Mouse (Mus musculus) heart, embryonic 14.5 days (tissue): Measurements from ENCODE around the gene Pla2g6. TPM values are rescaled to one million over a fixed set of nuclear protein-coding genes. Genes with fewer than 3 reads are reported as not detected.

ENCODE experiments used
- ATAC-seq: fragments of 200-750 bp; cut with Nextera tagmentation; 2 replicates; pipeline ENCODE4 v1.8.0; 2017; ENCODE audit warnings: low read depth, moderate TSS enrichment; ENCODE audit not compliant: insufficient number of reproducible peaks, insufficient read depth, low FRiP score
- H3K27ac ChIP-seq, 2 experiments: fragments of 200-500 bp in 1 of 2; fragments of 300-500 bp in 1 of 2; sonication (generic) in 1 of 2; replicated peaks in 1 of 2; 2 replicates each; pipeline ENCODE4 v1.5.1; 2012 to 2014; ENCODE audit warnings: low read depth in 2 of 2, low read length in 2 of 2, control low read depth in 1 of 2, mild to moderate bottlenecking in 1 of 2, mixed read lengths in 1 of 2; ENCODE audit not compliant: control insufficient read depth in 1 of 2, insufficient read depth in 1 of 2
- H3K27me3 ChIP-seq: fragments of 300-500 bp; sonication (generic); 2 replicates; pipeline ENCODE4 v1.6.1; 2014; ENCODE audit warnings: mild to moderate bottlenecking, low read length, control low read depth; ENCODE audit not compliant: control insufficient read depth, insufficient read depth
- H3K36me3 ChIP-seq: fragments of 300-500 bp; sonication (generic); 2 replicates; pipeline ENCODE4 v1.6.1; 2014; ENCODE audit warnings: mild to moderate bottlenecking, control low read depth, low read length, mixed read lengths; ENCODE audit not compliant: control insufficient read depth, insufficient read depth
- H3K4me1 ChIP-seq, 2 experiments: fragments of 200-500 bp in 1 of 2; fragments of 300-500 bp in 1 of 2; sonication (generic) in 1 of 2; 2 replicates each; pipeline ENCODE4 v1.6.1; 2012 to 2014; ENCODE audit warnings: low read length in 2 of 2, control low read depth in 1 of 2, mixed read lengths in 1 of 2; ENCODE audit not compliant: control insufficient read depth in 2 of 2, insufficient read depth in 2 of 2
- H3K4me2 ChIP-seq: fragments of 300-500 bp; sonication (generic); 2 replicates; pipeline ENCODE4 v1.6.1; 2014; ENCODE audit warnings: mild to moderate bottlenecking, low read length
- H3K4me3 ChIP-seq, 2 experiments: fragments of 200-500 bp in 1 of 2; fragments of 300-500 bp in 1 of 2; sonication (generic) in 1 of 2; 2 replicates each; pipeline ENCODE4 v1.5.1; 2012 to 2014; ENCODE audit warnings: low read length in 2 of 2, mild to moderate bottlenecking in 2 of 2, control low read depth in 1 of 2, low read depth in 1 of 2, moderate library complexity in 1 of 2; ENCODE audit not compliant: control insufficient read depth in 1 of 2, insufficient read depth in 1 of 2
- H3K9ac ChIP-seq: fragments of 300-500 bp; sonication (generic); 2 replicates; pipeline ENCODE4 v1.6.1; 2014; ENCODE audit warnings: mild to moderate bottlenecking, low read length
- H3K9me3 ChIP-seq: fragments of 300-500 bp; sonication (generic); 2 replicates; pipeline ENCODE4 v1.6.1; 2016; ENCODE audit warnings: low read length, control low read depth; ENCODE audit not compliant: control insufficient read depth
- WGBS: fragments of 180-500 bp; shearing (Covaris S2); extraction: QIAGEN DNeasy Blood & Tissue Kit; methylation state at CpG from one replicate; pipeline ENCODE4 v1.1.7; 2014; 5-methylcytosine and 5-hydroxymethylcytosine counted together
- polyA plus RNA-seq: library from polyadenylated mRNA; unstranded; fragments of >200 nt; fragmentation: Nextera tagmentation; extraction: Ambion mirVana; gene quantifications from 2 replicates; pipeline ENCODE4 v1.2.1, GENCODE M21; 2014

Pla2g6 gene
- polyA plus RNA-seq, 1 experiment from 2014 or later: 11.7 TPM

GRCm38 (mm10) chr15:79368313-79368811, 40.2 kb upstream of the Pla2g6 start:
- Histone ChIP-seq H3K4me3 (no peak overlapping the region), H3K4me2 (peak overlapping the region; percentile 4; the same call in 1 of the 2 replicates), H3K9me3 (no peaks in the 10 kb centered on the region), H3K36me3 (peaks cover 95% of the 10 kb centered on the region), H3K27me3 (no peaks in the 10 kb centered on the region), H3K9ac (peak overlapping the region; percentile 46), H3K4me1 (peaks cover 17 to 25% of the 10 kb centered on the region in 2 experiments), H3K27ac (peak overlapping the region; percentile 75 to 79)
- 48% methylated on average over 14 of the region's 14 CpGs for WGBS
- ATAC-seq: peak; percentile 28

- Histone ChIP-seq H3K36me3 (peaks cover 98% of the 10 kb centered on the region), H3K27me3 (no peaks in the 10 kb centered on the region), H3K9me3 (no peaks in the 10 kb centered on the region), H3K9ac (no peak overlapping the region), H3K27ac (no peak overlapping the region), H3K4me1 (peaks cover 17 to 31% of the 10 kb centered on the region in 2 experiments), H3K4me2 (no peak overlapping the region), H3K4me3 (no peak overlapping the region)
- ATAC-seq: no peak
- WGBS: 83% methylated on average over 5 of the region's 5 CpGs
Measured at GRCm38 (mm10) chr15:79366402-79366801, 38.2 kb upstream of the Pla2g6 start.

- WGBS: 97% methylated on average over 12 of the region's 12 CpGs
- Histone ChIP-seq H3K9me3 (no peaks in the 10 kb centered on the region), H3K4me1 (peaks cover 25 to 41% of the 10 kb centered on the region in 2 experiments), H3K27me3 (no peaks in the 10 kb centered on the region), H3K4me2 (no peak overlapping the region), H3K9ac (no peak overlapping the region), H3K4me3 (no peak overlapping the region), H3K27ac (no peak overlapping the region), H3K36me3 (peaks cover 91% of the 10 kb centered on the region)
- no peak for ATAC-seq
Measured at GRCm38 (mm10) chr15:79365068-79365467, 36.9 kb upstream of the Pla2g6 start.

GRCm38 (mm10) chr15:79364120-79364519, 35.9 kb upstream of the Pla2g6 start:
- no peak overlapping the region for H3K4me3 ChIP-seq
- peak overlapping the region; percentile 30; the same call in 1 of the 2 replicates for H3K9ac ChIP-seq
- no peak overlapping the region; a peak in 1 of 4 replicates for H3K27ac ChIP-seq
- H3K4me1 ChIP-seq: peaks cover 28 to 42% of the 10 kb centered on the region in 2 experiments
- no peaks in the 10 kb centered on the region for H3K9me3 ChIP-seq
- no peaks in the 10 kb centered on the region for H3K27me3 ChIP-seq
- H3K36me3 ChIP-seq: peaks cover 81% of the 10 kb centered on the region
- 48% methylated on average over 6 of the region's 6 CpGs for WGBS
- no peak for ATAC-seq
- H3K4me2 ChIP-seq: no peak overlapping the region

GRCm38 (mm10) chr15:79361023-79361422, 32.8 kb upstream of the Pla2g6 start:
- Histone ChIP-seq H3K4me3 (no peak overlapping the region), H3K36me3 (peaks cover 51% of the 10 kb centered on the region), H3K9me3 (no peaks in the 10 kb centered on the region), H3K9ac (no peak overlapping the region), H3K4me2 (no peak overlapping the region), H3K27ac (peak overlapping the region in 1 of 2 experiments; percentile 74; a peak in 2 of 4 replicates), H3K4me1 (peaks cover 42 to 54% of the 10 kb centered on the region in 2 experiments), H3K27me3 (no peaks in the 10 kb centered on the region)
- ATAC-seq: no peak
- 37% methylated on average over 4 of the region's 4 CpGs for WGBS

GRCm38 (mm10) chr15:79360371-79360770, 32.2 kb upstream of the Pla2g6 start:
- peak overlapping the region; percentile 12 for H3K4me2 ChIP-seq
- peaks cover 45% of the 10 kb centered on the region for H3K36me3 ChIP-seq
- ATAC-seq: no peak
- H3K9ac ChIP-seq: 0 out of 2 replicates have a peak overlapping the region, but pooled peaks have one; percentile 17
- H3K27ac ChIP-seq: peak overlapping the region; percentile 73 to 74
- WGBS: 17% methylated on average over 7 of the region's 7 CpGs
- peaks cover 42 to 55% of the 10 kb centered on the region in 2 experiments for H3K4me1 ChIP-seq
- H3K9me3 ChIP-seq: no peaks in the 10 kb centered on the region
- H3K27me3 ChIP-seq: no peaks in the 10 kb centered on the region
- no peak overlapping the region for H3K4me3 ChIP-seq

GRCm38 (mm10) chr15:79359954-79360353, 31.8 kb upstream of the Pla2g6 start:
- H3K27ac ChIP-seq: peak overlapping the region; percentile 73 to 74
- WGBS: 5% methylated on average over 6 of the region's 6 CpGs
- H3K27me3 ChIP-seq: no peaks in the 10 kb centered on the region
- H3K9ac ChIP-seq: 0 out of 2 replicates have a peak overlapping the region, but pooled peaks have one; percentile 27
- H3K36me3 ChIP-seq: peaks cover 41% of the 10 kb centered on the region
- H3K4me3 ChIP-seq: no peak overlapping the region
- H3K4me2 ChIP-seq: peak overlapping the region; percentile 12
- ATAC-seq: 0 out of 2 replicates have a peak, but pooled peaks have one; percentile 4
- H3K4me1 ChIP-seq: peaks cover 42 to 55% of the 10 kb centered on the region in 2 experiments
- H3K9me3 ChIP-seq: no peaks in the 10 kb centered on the region
